Mouse (Mus musculus): ENCODE results near the gene Plau.

Gene Plau

GRCm38 (mm10) chr14:20844671-20845576 lies 8.5 kb downstream of the Plau start:
- no peak for DNase-seq (ENCODE audit: low read depth, low spot score)

GRCm38 (mm10) chr14:20845577-20846088 lies 9.2 kb downstream of the Plau start:
- DNase-seq (ENCODE audit: low read depth, low spot score) = no peak

GRCm38 (mm10) chr14:20846214-20846613 lies 9.8 kb downstream of the Plau start:
- no peak for DNase-seq (ENCODE audit: low read depth, low spot score)

- DNase-seq (ENCODE audit: low read depth, low spot score) = no peak
Observed at GRCm38 (mm10) chr14:20847637-20848129, 11.2 kb downstream of the Plau start.

- DNase-seq (ENCODE audit: low read depth, low spot score) = no peak
Observed at GRCm38 (mm10) chr14:20849753-20850152, 13.3 kb downstream of the Plau start.

GRCm38 (mm10) chr14:20850498-20850897 lies 14.0 kb downstream of the Plau start:
- DNase-seq (ENCODE audit: low read depth, low spot score) = no peak

GRCm38 (mm10) chr14:20851776-20852175 lies 15.3 kb downstream of the Plau start:
- no peak for DNase-seq (ENCODE audit: low read depth, low spot score)

- DNase-seq (ENCODE audit: low read depth, low spot score) = no peak
Observed at GRCm38 (mm10) chr14:20861152-20861551, 24.7 kb downstream of the Plau start.

- DNase-seq (ENCODE audit: low read depth, low spot score) = no peak
Observed at GRCm38 (mm10) chr14:20861559-20861958, 25.1 kb downstream of the Plau start.

GRCm38 (mm10) chr14:20863306-20864065 lies 27.0 kb downstream of the Plau start:
- DNase-seq (ENCODE audit: low read depth, low spot score) = no peak

GRCm38 (mm10) chr14:20864192-20864591 lies 27.7 kb downstream of the Plau start:
- DNase-seq (ENCODE audit: low read depth, low spot score) = no peak

GRCm38 (mm10) chr14:20865604-20866003 lies 29.1 kb downstream of the Plau start:
- no peak for DNase-seq (ENCODE audit: low read depth, low spot score)

- no peak for DNase-seq (ENCODE audit: low read depth, low spot score)
Observed at GRCm38 (mm10) chr14:20866365-20866764, 29.9 kb downstream of the Plau start.

- DNase-seq (ENCODE audit: low read depth, low spot score) = no peak
Observed at GRCm38 (mm10) chr14:20870110-20870509, 33.6 kb downstream of the Plau start.

- no peak for DNase-seq (ENCODE audit: low read depth, low spot score)
Observed at GRCm38 (mm10) chr14:20871495-20871894, 35.0 kb downstream of the Plau start.

- peak; percentile 63 for DNase-seq (ENCODE audit: low read depth, low spot score)
Observed at GRCm38 (mm10) chr14:20873307-20873706, 36.8 kb downstream of the Plau start.

- no peak for DNase-seq (ENCODE audit: low read depth, low spot score)
Observed at GRCm38 (mm10) chr14:20873931-20874330, 37.5 kb downstream of the Plau start.

- no peak for DNase-seq (ENCODE audit: low read depth, low spot score)
Observed at GRCm38 (mm10) chr14:20884691-20885090, 48.2 kb downstream of the Plau start.

- DNase-seq (ENCODE audit: low read depth, low spot score) = no peak
Observed at GRCm38 (mm10) chr14:20885091-20885888, 48.8 kb downstream of the Plau start.

- no peak for DNase-seq (ENCODE audit: low read depth, low spot score)
Observed at GRCm38 (mm10) chr14:20886266-20886665, 49.8 kb downstream of the Plau start.

- DNase-seq (ENCODE audit: low read depth, low spot score) = no peak
Observed at GRCm38 (mm10) chr14:20887541-20888085, 51.2 kb downstream of the Plau start.

Data from retina, postnatal 7 days (tissue).